Mouse (Mus musculus): ENCODE results near the gene Rars. TPM values are rescaled to one million over a fixed set of nuclear protein-coding genes. Genes with fewer than 3 reads are reported as not detected.
A peak's percentile ranks its signal among the peaks of the same experiment; 100 is the strongest.

The Rars gene
- polyA plus RNA-seq (2015; fragmentation: Nextera tagmentation; extraction: Ambion mirVana), result 93.4 and 95.4 TPM in 2 replicates

DNA sequence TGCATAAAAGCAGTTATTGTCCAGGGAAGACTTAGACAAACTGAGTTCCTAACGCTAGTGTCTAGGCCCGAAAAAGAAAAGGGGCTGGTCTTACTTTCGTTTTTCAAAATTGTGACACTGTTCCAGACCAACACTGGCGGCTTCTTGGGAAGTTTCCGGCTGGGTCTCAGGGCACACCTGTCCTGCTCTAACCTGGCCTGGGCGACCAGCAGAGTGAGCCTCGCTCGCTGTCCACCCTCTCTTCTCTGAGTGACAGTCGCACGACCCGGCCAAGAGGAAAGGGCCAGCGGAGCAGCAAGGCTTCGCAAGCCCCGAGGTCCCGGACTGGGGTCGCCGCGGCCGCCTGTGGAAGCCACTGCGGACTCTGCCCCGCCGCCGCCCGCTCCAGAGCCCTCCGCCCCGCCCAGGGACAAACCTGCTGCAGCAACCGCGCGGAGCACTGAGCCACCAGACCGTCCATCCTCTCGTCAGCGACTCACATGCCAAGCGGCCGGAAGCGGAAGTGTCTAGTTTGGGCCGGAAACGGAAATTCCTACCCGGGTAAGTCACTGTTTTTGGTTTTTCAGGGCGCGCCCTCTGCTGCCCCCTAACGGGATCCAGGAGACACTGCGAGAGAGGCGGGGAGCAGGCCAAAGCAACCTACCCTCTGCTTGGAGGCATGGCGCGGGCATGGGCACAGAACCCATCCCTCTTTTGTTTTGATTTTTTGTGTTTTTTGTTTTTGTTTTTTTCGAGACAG, at the start of gene Rars:
TSS of gene Rars (minus strand) at position 485 of the 739 bp plus-strand sequence.
- H3K27ac ChIP-seq, result peak within 1 kb of the TSS; percentile 78
- 2% methylated on average over 46 of the region's 46 CpGs for WGBS
- ATAC-seq (replicated peaks; ENCODE audit: low FRiP score), result peak; percentile 84

GRCm38 (mm10) chr11:35882777-35883176, 48.5 kb upstream of the Rars start:
- H3K27ac ChIP-seq, result no peak overlapping the region
- no peak overlapping the region for H3K4me2 ChIP-seq
- no peak overlapping the region for H3K9ac ChIP-seq
- no peak for ATAC-seq (replicated peaks; ENCODE audit: low FRiP score)
- H3K9me3 ChIP-seq (replicated peaks), result no peaks in the 10 kb centered on the region
- H3K4me3 ChIP-seq (replicated peaks), result no peak overlapping the region
- peaks cover 3% of the 10 kb centered on the region; the same call in 1 of the 2 replicates for H3K4me1 ChIP-seq
- WGBS, result 98% methylated on average over 6 of the region's 6 CpGs
- H3K27me3 ChIP-seq, result no peaks in the 10 kb centered on the region
- peaks cover 23% of the 10 kb centered on the region for H3K36me3 ChIP-seq

More for the DNA sequence above, at the start of gene Rars:
- H3K4me1 ChIP-seq, result peaks cover 16% of the 10 kb centered on the region
- H3K4me2 ChIP-seq, result peak within 1 kb of the TSS; percentile 62
- no peaks in the 10 kb centered on the region for H3K27me3 ChIP-seq
- peaks cover 35% of the 10 kb centered on the region for H3K36me3 ChIP-seq
- H3K4me3 ChIP-seq (replicated peaks), result peak within 1 kb of the TSS; percentile 71
- peak within 1 kb of the TSS; percentile 73 for H3K9ac ChIP-seq
- no peaks in the 10 kb centered on the region for H3K9me3 ChIP-seq (replicated peaks)

DNA sequence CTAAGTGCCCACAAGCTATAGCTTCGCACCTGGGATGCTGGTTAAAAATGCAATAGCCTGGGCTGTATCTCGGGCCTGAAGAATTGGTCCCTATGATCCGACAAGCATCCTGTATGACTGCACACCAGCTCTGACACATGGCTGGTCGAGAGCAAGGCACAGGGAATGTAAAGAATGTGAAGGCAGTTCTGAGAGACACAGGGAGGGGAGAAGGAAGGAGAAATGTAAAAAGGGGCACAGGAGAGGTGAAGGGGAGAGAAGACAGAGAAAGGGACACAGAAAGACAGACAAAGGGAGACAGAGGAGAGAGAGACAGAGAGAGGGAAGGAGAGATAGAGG, 44.2 kb upstream of the Rars start:
- Histone ChIP-seq H3K27me3 (no peaks in the 10 kb centered on the region), H3K27ac (no peak overlapping the region), H3K9me3 (replicated peaks) (no peaks in the 10 kb centered on the region), H3K9ac (no peak overlapping the region), H3K36me3 (peaks cover 20% of the 10 kb centered on the region), H3K4me1 (peaks cover 5% of the 10 kb centered on the region; the same call in 1 of the 2 replicates), H3K4me2 (no peak overlapping the region), H3K4me3 (replicated peaks) (no peak overlapping the region)
- 53% methylated on average over 4 of the region's 4 CpGs for WGBS
- no peak for ATAC-seq (replicated peaks; ENCODE audit: low FRiP score)

DNA sequence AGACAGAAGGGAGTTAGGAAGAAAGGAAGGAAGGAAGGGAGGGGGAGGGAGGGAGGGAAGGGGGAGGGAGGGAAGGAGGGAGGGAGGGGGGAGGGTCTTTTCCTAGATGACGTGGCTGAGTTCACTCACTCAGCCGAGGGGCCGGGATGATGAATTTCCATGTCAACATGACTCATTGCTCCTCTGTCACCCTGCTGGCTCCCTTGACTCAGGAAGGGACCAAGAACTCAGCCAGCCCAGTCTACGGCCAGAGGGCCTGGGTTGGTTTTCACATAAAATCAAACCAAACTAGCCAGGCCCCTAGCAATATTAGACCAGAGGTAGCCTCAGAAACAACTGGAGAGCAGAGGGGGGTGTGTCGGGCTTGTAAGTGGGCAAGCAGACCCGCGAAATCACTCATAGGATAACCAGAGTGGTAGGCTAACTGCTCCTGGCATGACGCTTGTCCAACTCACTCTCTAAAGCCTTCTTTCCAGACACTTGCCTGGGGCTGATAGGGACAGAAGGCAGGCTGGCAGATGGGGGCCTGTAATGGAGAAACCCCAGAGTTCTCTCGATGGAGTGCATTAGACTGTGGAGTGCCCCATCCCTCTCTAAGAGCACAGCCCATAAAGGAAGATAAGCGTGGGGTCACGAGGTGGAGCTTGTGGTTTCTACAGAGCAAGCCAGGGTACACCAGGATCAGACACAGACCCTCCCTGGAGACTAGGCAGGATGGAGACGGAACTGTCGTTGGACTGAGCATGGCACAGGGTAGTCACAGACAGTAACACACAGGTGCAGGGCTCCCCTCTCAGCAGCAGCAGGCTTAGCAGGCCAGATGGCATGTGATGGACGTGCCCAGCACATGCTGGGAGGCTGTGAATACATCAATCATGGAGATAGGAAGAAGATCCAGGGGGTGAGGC, 43.6 kb upstream of the Rars start:
- Histone ChIP-seq H3K27me3 (no peaks in the 10 kb centered on the region), H3K9me3 (replicated peaks) (no peaks in the 10 kb centered on the region), H3K4me1 (peaks cover 5% of the 10 kb centered on the region; the same call in 1 of the 2 replicates), H3K27ac (no peak overlapping the region), H3K36me3 (peaks cover 14% of the 10 kb centered on the region), H3K4me2 (no peak overlapping the region), H3K9ac (no peak overlapping the region), H3K4me3 (replicated peaks) (no peak overlapping the region)
- WGBS, result 55% methylated on average over 14 of the region's 14 CpGs
- ATAC-seq (replicated peaks; ENCODE audit: low FRiP score), result peak; percentile 49; the same call in 1 of the 2 replicates

GRCm38 (mm10) chr11:35873624-35874244, 39.4 kb upstream of the Rars start:
- 48% methylated on average over 21 of the region's 21 CpGs for WGBS
- Histone ChIP-seq H3K9ac (no peak overlapping the region), H3K36me3 (peaks cover 19% of the 10 kb centered on the region), H3K4me1 (peaks cover 5% of the 10 kb centered on the region; the same call in 1 of the 2 replicates), H3K9me3 (replicated peaks) (no peaks in the 10 kb centered on the region), H3K27ac (no peak overlapping the region), H3K4me3 (replicated peaks) (no peak overlapping the region), H3K4me2 (no peak overlapping the region), H3K27me3 (no peaks in the 10 kb centered on the region)
- 0 out of 2 replicates have a peak, but pooled peaks have one; percentile 7 for ATAC-seq (replicated peaks; ENCODE audit: low FRiP score)

DNA sequence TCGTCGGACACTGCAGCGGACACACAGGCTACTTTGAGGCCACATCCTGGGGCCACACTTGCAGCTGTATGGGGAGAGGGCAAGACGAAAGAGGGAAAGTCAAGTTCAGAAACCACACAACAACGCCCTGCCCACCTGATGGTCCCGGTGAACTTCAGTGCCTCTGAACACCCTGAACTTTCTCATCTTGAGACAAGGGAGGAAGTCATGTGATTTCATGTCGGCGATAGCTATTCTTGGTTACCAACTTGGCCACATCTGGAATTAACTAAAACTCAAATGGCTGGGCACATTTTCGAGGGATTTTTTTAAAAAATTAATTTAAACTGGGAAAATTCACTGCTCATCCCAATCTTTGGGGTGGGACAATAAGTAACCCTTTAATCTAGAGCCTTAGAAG, 36.7 kb upstream of the Rars start:
- Histone ChIP-seq H3K9ac (no peak overlapping the region), H3K4me2 (no peak overlapping the region), H3K27me3 (no peaks in the 10 kb centered on the region), H3K9me3 (replicated peaks) (no peaks in the 10 kb centered on the region), H3K36me3 (peaks cover 32% of the 10 kb centered on the region), H3K27ac (no peak overlapping the region), H3K4me1 (peaks cover 1% of the 10 kb centered on the region), H3K4me3 (replicated peaks) (no peak overlapping the region)
- 89% methylated on average over 9 of the region's 9 CpGs for WGBS
- no peak for ATAC-seq (replicated peaks; ENCODE audit: low FRiP score)

DNA sequence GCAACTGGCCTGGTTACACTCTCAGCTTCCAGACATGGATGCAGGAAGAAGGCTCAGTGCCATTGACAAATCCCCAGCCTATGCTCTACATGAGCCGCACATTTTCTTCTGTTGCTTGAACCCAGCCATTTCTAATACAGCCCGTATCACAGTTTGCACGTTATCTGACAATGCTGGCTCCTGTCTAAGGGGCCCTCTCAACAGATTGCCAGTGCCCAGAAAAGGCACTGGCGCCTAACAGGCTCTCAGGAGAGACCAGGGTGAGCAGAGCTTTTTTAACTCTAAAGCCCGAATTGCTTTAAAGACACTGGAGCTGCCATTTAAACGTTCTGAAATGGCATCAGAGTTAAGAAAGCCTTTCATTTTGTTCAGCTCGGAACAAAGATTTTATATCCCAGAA, 31.8 kb upstream of the Rars start:
- H3K9ac ChIP-seq, result no peak overlapping the region
- no peaks in the 10 kb centered on the region for H3K27me3 ChIP-seq
- peaks cover 35% of the 10 kb centered on the region for H3K36me3 ChIP-seq
- no peak overlapping the region for H3K27ac ChIP-seq
- peaks cover 20% of the 10 kb centered on the region for H3K4me1 ChIP-seq
- no peak overlapping the region for H3K4me2 ChIP-seq
- no peak for ATAC-seq (replicated peaks; ENCODE audit: low FRiP score)
- no peak overlapping the region for H3K4me3 ChIP-seq (replicated peaks)
- WGBS, result 83% methylated on average over 7 of the region's 7 CpGs
- no peaks in the 10 kb centered on the region for H3K9me3 ChIP-seq (replicated peaks)

- no peaks in the 10 kb centered on the region for H3K9me3 ChIP-seq (replicated peaks)
- no peak overlapping the region for H3K4me3 ChIP-seq (replicated peaks)
- no peak overlapping the region for H3K9ac ChIP-seq
- H3K4me1 ChIP-seq, result peaks cover 20% of the 10 kb centered on the region
- WGBS, result 19% methylated on average over 9 of the region's 9 CpGs
- H3K36me3 ChIP-seq, result peaks cover 32% of the 10 kb centered on the region
- H3K27me3 ChIP-seq, result no peaks in the 10 kb centered on the region
- ATAC-seq (replicated peaks; ENCODE audit: low FRiP score), result peak; percentile 91
- H3K27ac ChIP-seq, result peak overlapping the region; percentile 58; the same call in 1 of the 2 replicates
- H3K4me2 ChIP-seq, result peak overlapping the region; percentile 38
Measured at GRCm38 (mm10) chr11:35864981-35865604, 30.8 kb upstream of the Rars start.

DNA sequence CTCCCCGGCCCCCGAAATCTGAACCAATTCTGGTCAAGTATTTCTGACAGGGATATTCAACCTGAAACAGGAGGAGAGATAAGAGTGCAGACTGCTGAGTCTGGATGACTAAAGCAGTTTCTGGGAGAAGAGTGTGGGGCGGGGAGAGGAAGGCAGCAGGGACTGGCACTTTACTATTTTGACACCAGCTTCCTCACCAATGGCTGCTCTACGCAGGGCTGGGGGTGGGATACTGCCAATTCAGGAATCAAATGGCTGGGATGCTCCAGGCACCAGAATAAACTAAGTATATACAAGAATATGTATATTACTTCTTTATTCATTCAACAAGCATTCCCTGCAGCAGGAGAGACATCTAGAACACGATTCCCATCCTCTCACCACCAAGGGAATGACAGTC, 29.3 kb upstream of the Rars start:
- Histone ChIP-seq H3K4me1 (peaks cover 20% of the 10 kb centered on the region), H3K36me3 (peaks cover 29% of the 10 kb centered on the region), H3K9ac (no peak overlapping the region), H3K27ac (no peak overlapping the region), H3K9me3 (replicated peaks) (no peaks in the 10 kb centered on the region), H3K4me2 (no peak overlapping the region), H3K27me3 (no peaks in the 10 kb centered on the region), H3K4me3 (replicated peaks) (no peak overlapping the region)
- 86% methylated on average over 5 of the region's 5 CpGs for WGBS
- no peak for ATAC-seq (replicated peaks; ENCODE audit: low FRiP score)

GRCm38 (mm10) chr11:35857395-35858067, 23.2 kb upstream of the Rars start:
- no peaks in the 10 kb centered on the region for H3K27me3 ChIP-seq
- no peaks in the 10 kb centered on the region for H3K9me3 ChIP-seq (replicated peaks)
- H3K4me1 ChIP-seq, result no peaks in the 10 kb centered on the region
- WGBS, result 81% methylated on average over 12 of the region's 12 CpGs
- H3K9ac ChIP-seq, result no peak overlapping the region
- no peak for ATAC-seq (replicated peaks; ENCODE audit: low FRiP score)
- peaks cover 25% of the 10 kb centered on the region for H3K36me3 ChIP-seq
- no peak overlapping the region for H3K4me3 ChIP-seq (replicated peaks)
- no peak overlapping the region for H3K27ac ChIP-seq
- no peak overlapping the region for H3K4me2 ChIP-seq
